Mouse (Mus musculus): ENCODE results near the gene Ddi2. TPM values are rescaled to one million over a fixed set of nuclear protein-coding genes. Genes with fewer than 3 reads are reported as not detected.

Gene Ddi2
- total RNA-seq, 2 experiments from 2014 or later, result 41.8 to 44.7 TPM

DNA sequence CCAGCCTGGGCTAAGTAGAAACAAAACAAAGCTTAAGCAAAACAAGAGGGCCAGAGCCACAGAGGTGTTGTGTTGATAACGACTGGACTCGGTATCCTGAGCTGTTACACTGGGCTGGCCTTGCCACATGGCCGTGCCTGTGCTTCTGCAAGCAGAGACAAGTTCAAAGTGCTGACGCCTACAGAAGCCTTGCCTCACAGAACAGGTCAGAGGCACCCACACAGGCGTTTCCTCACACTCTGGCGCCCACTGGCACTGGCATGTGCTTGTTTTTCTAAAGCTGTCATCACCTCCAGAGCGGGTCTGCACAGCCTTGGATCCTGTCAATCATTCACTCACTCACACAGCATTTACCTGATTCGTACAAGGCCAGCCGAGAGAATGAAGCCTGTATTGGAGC, 18.6 kb upstream of the Ddi2 start:
- no peak for DNase-seq

DNA sequence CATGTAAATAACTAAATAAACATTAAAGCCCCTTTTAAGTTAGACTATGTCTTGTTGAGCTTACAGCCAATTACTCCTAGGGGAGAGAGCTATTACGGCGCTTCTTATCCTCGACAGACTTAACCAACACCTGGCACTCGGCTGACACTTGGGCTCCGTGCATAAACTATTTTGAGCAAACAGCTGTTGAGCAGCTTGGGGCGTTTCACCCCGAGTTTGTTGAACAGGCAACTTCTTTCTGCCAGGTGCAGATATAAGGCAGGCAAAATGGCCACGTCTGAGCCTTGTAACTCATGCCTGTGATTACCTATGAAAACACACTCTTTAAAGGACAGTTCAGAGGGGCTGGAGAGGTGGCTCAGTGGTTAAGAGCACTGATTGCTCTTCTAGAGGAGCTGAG, 14.8 kb upstream of the Ddi2 start:
- DNase-seq, result no peak

DNA sequence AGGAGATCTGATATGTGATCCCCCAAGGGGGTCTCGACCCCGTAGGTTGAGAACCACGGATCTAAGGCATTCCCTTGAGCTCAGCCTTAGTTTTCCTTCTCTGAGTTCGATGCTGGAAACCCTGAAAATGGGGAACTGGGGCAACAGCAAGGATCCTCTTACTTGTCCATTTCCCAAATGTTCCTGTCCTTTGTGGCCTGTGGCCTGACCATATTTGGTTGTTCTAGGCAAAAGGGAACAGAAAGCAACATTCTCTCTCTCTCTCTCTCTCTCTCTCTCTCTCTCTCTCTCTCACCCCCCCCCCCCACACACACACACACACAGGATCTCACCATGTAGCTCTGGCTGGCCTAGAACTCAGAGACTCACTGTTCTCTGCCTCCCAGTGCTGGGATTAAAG, 13.6 kb upstream of the Ddi2 start:
- no peak for DNase-seq

- no peak for DNase-seq
Measured at GRCm38 (mm10) chr4:141735206-141735560, 12.0 kb upstream of the Ddi2 start.

- DNase-seq, result peak; percentile 81
Measured at GRCm38 (mm10) chr4:141734446-141735205, 11.4 kb upstream of the Ddi2 start.

DNA sequence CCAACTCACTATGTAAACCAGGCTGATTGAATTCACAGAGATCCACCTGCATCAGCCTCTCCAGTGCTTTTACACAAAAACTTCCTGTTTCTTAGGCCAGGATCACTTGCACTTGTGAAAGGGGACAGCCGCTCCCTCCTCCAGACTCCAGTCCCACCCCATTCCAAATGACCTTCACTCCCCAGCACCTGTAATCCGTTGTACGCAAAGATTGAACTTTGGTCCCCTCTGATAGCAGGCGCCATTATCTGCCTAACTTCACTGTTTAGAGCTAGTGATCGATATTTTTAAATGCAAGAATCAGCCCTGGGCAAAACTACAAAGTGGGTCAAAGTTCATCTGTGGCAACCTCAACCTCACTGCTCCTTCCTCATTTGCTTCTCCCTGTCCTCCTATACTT, 8.5 kb upstream of the Ddi2 start:
- no peak for DNase-seq

- DNase-seq, result no peak
Measured at GRCm38 (mm10) chr4:141730401-141730800, 7.2 kb upstream of the Ddi2 start.

- DNase-seq, result no peak
Measured at GRCm38 (mm10) chr4:141729266-141729665, 6.0 kb upstream of the Ddi2 start.

GRCm38 (mm10) chr4:141725738-141726137, 2.5 kb upstream of the Ddi2 start:
- no peak for DNase-seq

DNA sequence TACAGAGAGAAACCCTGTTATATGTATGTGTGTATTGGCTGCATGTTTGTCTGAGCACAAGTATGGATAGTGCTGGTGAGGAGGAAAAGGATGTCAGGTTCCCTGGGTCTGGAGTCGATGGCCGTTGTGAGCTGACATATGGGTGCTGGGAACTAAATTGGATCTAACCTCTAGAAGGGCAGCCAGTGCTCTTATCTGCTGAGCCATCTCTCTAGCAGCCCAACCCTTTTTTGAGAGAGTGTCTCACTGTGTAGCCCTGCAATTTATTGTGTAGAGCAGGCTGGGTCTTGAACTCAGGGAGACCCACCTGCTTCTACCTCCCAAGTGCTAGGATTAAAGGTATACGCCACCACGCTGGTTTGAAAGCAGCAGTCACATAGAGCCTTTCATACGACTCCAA, 2.1 kb upstream of the Ddi2 start:
- no peak for DNase-seq

DNA sequence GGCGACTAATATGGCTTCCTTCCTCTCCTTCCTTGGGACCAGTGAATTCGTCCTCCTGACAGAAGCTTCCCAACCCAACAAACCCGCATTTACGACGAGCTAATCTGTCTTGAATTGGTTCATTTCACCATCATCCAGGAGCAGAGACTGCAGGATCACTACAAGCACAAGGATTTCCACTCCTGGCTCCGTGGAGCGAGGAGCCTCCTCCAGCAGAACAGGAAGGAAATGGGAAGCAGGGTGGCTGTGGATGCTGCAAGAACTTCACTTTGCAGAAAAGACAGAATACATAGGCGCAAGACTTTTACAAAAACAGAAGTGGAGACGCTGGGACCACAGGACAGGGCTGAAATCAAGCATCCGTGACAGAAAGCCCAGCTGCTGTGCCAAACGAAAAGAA, 1.4 kb upstream of the Ddi2 start:
- no peak for DNase-seq

DNA sequence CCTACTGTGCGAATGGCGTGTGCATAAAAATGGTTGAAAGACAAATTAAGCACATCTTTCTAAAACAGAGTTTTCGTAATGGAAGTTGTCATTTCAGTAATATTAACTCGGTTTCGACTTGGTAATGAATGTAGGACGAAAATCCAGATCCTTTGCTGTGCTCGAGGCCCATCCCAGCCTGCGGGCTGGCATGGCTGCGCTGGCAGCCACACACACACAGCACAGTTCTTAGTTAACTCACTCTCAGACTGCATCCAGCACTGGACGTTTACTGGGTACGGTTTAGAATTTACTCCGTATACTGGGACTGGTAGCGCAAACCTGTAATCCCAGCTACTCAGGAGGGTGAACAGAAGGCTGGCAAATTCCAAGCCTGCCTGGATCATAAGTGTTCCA, 452 bp upstream of the Ddi2 start:
- no peak for DNase-seq

GRCm38 (mm10) chr4:141721961-141722360, 1.3 kb downstream of the Ddi2 start:
- DNase-seq, result no peak

DNA sequence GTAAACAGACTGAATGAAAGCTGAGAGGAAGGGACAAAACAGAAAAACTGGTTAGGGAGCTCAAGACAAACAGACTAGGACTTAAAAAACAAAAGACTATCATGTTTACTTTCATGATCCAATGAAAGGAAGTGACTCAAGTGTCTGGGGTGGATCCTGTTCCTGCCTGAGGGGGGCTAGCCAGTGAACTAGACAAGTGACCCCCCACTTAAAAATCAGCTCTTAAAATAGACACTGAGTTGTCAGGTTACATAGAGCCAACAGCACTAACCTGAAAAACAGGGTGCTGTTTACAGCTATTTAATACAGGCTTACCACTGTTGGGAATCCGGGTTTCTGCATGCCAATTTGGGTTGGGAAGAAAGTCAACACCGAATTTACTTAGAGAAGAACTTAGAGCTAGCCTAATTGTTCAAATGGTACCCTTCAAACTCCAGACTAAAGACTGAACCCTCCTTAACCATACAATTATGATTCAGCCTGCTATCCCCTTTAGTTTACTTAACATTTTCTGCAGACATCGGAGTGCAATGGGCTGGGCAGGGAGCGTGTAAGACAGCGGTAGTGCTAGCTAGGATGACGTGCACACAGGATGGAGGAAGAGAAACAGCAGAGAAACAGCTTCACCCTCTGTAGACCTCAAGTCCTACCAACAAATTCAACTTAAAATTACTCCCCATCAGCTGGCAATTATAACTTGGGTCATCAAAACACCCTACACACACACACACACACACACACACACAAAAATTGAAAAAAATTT, 2.3 kb downstream of the Ddi2 start:
- DNase-seq, result no peak

GRCm38 (mm10) chr4:141719304-141719703, 3.9 kb downstream of the Ddi2 start:
- DNase-seq, result no peak

DNA sequence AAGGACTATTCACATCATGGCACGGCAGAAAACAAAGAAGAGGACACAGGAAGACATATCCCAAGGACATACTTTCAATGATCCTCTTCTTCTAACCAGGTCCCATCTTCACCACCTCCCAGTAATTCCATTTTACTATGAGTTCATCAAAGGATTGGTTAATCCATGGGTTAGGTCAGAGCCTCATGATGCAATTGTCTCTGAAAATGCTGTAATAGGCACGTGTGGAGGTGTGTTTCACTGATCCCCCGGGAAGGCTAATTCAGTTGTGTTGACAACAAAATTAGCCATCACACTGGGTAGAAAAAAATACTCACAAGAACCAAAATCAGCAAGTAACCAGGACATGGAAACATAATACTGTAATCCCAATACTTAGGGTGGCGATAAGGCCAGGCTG, 5.6 kb downstream of the Ddi2 start:
- DNase-seq, result no peak

- DNase-seq, result no peak
Measured at GRCm38 (mm10) chr4:141715027-141715426, 8.2 kb downstream of the Ddi2 start.

- DNase-seq, result no peak
Measured at GRCm38 (mm10) chr4:141713598-141714142, 9.5 kb downstream of the Ddi2 start.

- no peak for DNase-seq
Measured at GRCm38 (mm10) chr4:141711250-141711649, 12.0 kb downstream of the Ddi2 start.

DNA sequence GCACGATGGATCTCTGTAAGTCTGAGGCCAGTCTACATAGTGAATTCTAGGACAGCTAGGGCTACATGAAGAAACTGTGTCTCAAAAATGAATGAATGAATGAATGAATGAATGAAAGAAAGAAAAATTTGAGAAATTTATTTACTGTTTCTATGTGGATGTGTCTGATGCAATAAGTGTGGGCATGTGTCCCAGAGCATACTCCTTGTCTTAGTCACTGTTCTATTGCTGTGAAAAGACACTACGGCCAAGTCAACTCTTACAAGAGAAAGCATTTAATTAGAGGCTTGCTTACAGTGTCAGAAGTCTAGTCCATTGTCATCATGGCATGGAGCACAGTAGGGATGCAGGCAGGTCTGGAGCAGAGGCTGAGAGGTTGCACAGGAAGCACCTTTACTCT, 14.2 kb downstream of the Ddi2 start:
- DNase-seq, result no peak

- no peak for DNase-seq
Measured at GRCm38 (mm10) chr4:141708005-141708404, 15.2 kb downstream of the Ddi2 start.

- peak; percentile 13 for DNase-seq
Measured at GRCm38 (mm10) chr4:141705331-141705730, 17.9 kb downstream of the Ddi2 start.

GRCm38 (mm10) chr4:141704625-141705024, 18.6 kb downstream of the Ddi2 start:
- DNase-seq, result no peak

GRCm38 (mm10) chr4:141694719-141695118, 28.5 kb downstream of the Ddi2 start:
- no peak for DNase-seq

All from gastrocnemius, postnatal 10 days (tissue).